Mouse (Mus musculus) MEL (cell line): Measurements from ENCODE around the gene E130309D02Rik. TPM values are rescaled to one million over a fixed set of nuclear protein-coding genes. Genes with fewer than 3 reads are reported as not detected.
A peak's percentile ranks its signal among the peaks of the same experiment; 100 is the strongest.

Experiments used
- DNase-seq: peaks from one replicate; pipeline ENCODE4 v3.0.0; 2011; ENCODE audit warnings: low read depth, low spot score
- H3K27ac ChIP-seq: 2 replicates; pipeline ENCODE4 v1.5.1; 2012; ENCODE audit warnings: low read depth, mild to moderate bottlenecking, control low read depth, low read length, moderate library complexity; ENCODE audit not compliant: control insufficient read depth
- H3K27me3 ChIP-seq, 2 experiments: fragments of 150-350 bp in 1 of 2; sonication (generic) in 1 of 2; 2 replicates each; pipeline ENCODE4 v1.6.1; 2012; ENCODE audit warnings: low read length in 2 of 2, mild to moderate bottlenecking in 2 of 2, improper control_type of control experiment in 1 of 2, moderate library complexity in 1 of 2; ENCODE audit not compliant: insufficient read depth in 2 of 2, control insufficient read depth in 1 of 2
- H3K36me3 ChIP-seq, 2 experiments: 2 replicates each; pipeline ENCODE4 v1.6.1; 2012 to 2014; ENCODE audit warnings: low read length in 2 of 2, improper control_type of control experiment in 1 of 2, inconsistent platforms in 1 of 2, mild to moderate bottlenecking in 1 of 2; ENCODE audit not compliant: insufficient read depth in 2 of 2, control insufficient read depth in 1 of 2
- H3K4me1 ChIP-seq, 2 experiments: fragments of 150-350 bp in 1 of 2; sonication (generic) in 1 of 2; 2 replicates each; pipeline ENCODE4 v1.6.1; 2012; ENCODE audit warnings: low read length in 2 of 2, improper control_type of control experiment in 1 of 2, mild to moderate bottlenecking in 1 of 2; ENCODE audit not compliant: insufficient read depth in 2 of 2, control insufficient read depth in 1 of 2
- H3K4me3 ChIP-seq, 2 experiments: fragments of 150-350 bp in 1 of 2; sonication (generic) in 1 of 2; 2 replicates each; pipeline ENCODE4 v1.5.1; 2012; ENCODE audit warnings: low read depth in 2 of 2, low read length in 2 of 2, mild to moderate bottlenecking in 2 of 2, moderate library complexity in 2 of 2, control low read depth in 1 of 2, improper control_type of control experiment in 1 of 2; ENCODE audit not compliant: control insufficient read depth in 1 of 2, insufficient read depth in 1 of 2
- H3K79me2 ChIP-seq: 2 replicates; pipeline ENCODE4 v1.6.1; 2012; ENCODE audit warnings: mild to moderate bottlenecking, low read length, moderate library complexity; ENCODE audit not compliant: control insufficient read depth, poor library complexity, insufficient read depth
- H3K9ac ChIP-seq: 2 replicates; pipeline ENCODE4 v1.6.1; 2012; ENCODE audit warnings: low read depth, mild to moderate bottlenecking, control low read depth, low read length, moderate library complexity; ENCODE audit not compliant: control insufficient read depth, poor library complexity, severe bottlenecking
- H3K9me3 ChIP-seq: fragments of 150-350 bp; sonication (generic); replicated peaks from 2 replicates; pipeline ENCODE4 v1.6.1; 2012; ENCODE audit warnings: mild to moderate bottlenecking, low read length, improper control_type of control experiment, moderate library complexity; ENCODE audit not compliant: insufficient read depth
- BHLHE40 ChIP-seq: IDR thresholded peaks from 2 replicates; pipeline ENCODE4 v1.6.1; 2012; ENCODE audit warnings: low read depth, mild to moderate bottlenecking, inconsistent platforms, low read length, improper control_type of control experiment, borderline replicate concordance
- ELF1 ChIP-seq: IDR thresholded peaks from 2 replicates; pipeline ENCODE4 v1.6.1; 2014; ENCODE audit warnings: low read depth, mild to moderate bottlenecking, inconsistent platforms, low read length, improper control_type of control experiment, moderate library complexity
- EP300 ChIP-seq, 2 experiments: IDR thresholded peaks; 2 replicates each; pipeline ENCODE4 v1.6.1; 2011; ENCODE audit warnings: improper control_type of control experiment in 2 of 2, low read length in 2 of 2, low read depth in 1 of 2, mild to moderate bottlenecking in 1 of 2
- HCFC1 ChIP-seq: IDR thresholded peaks from 2 replicates; pipeline ENCODE4 v1.6.1; 2012; ENCODE audit warnings: low read depth, mild to moderate bottlenecking, inconsistent platforms, low read length, improper control_type of control experiment, moderate library complexity
- MAFK ChIP-seq: IDR thresholded peaks from 2 replicates; pipeline ENCODE4 v1.6.1; 2011; ENCODE audit warnings: low read depth, mild to moderate bottlenecking, low read length, improper control_type of control experiment, borderline replicate concordance
- MAZ ChIP-seq: IDR thresholded peaks from 2 replicates; pipeline ENCODE4 v1.6.1; 2012; ENCODE audit warnings: low read depth, mild to moderate bottlenecking, inconsistent platforms, low read length, improper control_type of control experiment
- MEF2A ChIP-seq: IDR thresholded peaks from 2 replicates; pipeline ENCODE4 v1.6.1; 2014; ENCODE audit warnings: low read depth, mild to moderate bottlenecking, inconsistent platforms, low read length, improper control_type of control experiment; ENCODE audit not compliant: poor library complexity, insufficient replicate concordance, severe bottlenecking; ENCODE audit errors: extremely low read depth
- MXI1 ChIP-seq: IDR thresholded peaks from 2 replicates; pipeline ENCODE4 v1.6.1; 2011; ENCODE audit warnings: mild to moderate bottlenecking, low read depth, low read length, improper control_type of control experiment
- MYC ChIP-seq: IDR thresholded peaks from 2 replicates; pipeline ENCODE4 v1.6.1; 2011; ENCODE audit warnings: low read depth, mild to moderate bottlenecking, low read length, improper control_type of control experiment, moderate library complexity
- NELFE ChIP-seq: IDR thresholded peaks from 2 replicates; pipeline ENCODE4 v1.6.1; 2011; ENCODE audit warnings: low read depth, low read length, improper control_type of control experiment
- NRF1 ChIP-seq: IDR thresholded peaks from 2 replicates; pipeline ENCODE4 v1.6.1; 2014; ENCODE audit warnings: low read depth, mild to moderate bottlenecking, inconsistent platforms, low read length, improper control_type of control experiment, moderate library complexity; ENCODE audit not compliant: poor library complexity, insufficient read depth, severe bottlenecking
- POLR2AphosphoS2 ChIP-seq: IDR thresholded peaks from 2 replicates; pipeline ENCODE4 v1.6.1; 2011; ENCODE audit warnings: low read length, improper control_type of control experiment
- RAD21 ChIP-seq: IDR thresholded peaks from 2 replicates; pipeline ENCODE4 v1.6.1; 2011; ENCODE audit warnings: mild to moderate bottlenecking, low read depth, low read length, improper control_type of control experiment
- RCOR1 ChIP-seq: IDR thresholded peaks from 2 replicates; pipeline ENCODE4 v1.6.1; 2012; ENCODE audit warnings: low read depth, mild to moderate bottlenecking, inconsistent platforms, low read length, improper control_type of control experiment
- SIN3A ChIP-seq: IDR thresholded peaks from 2 replicates; pipeline ENCODE4 v1.6.1; 2012; ENCODE audit warnings: low read length, improper control_type of control experiment, inconsistent platforms
- TBP ChIP-seq: IDR thresholded peaks from 2 replicates; pipeline ENCODE4 v1.8.0; 2011; ENCODE audit warnings: low read depth, low read length, improper control_type of control experiment
- TCF12 ChIP-seq: IDR thresholded peaks from 2 replicates; pipeline ENCODE4 v1.6.1; 2014; ENCODE audit warnings: low read depth, mild to moderate bottlenecking, inconsistent platforms, low read length, improper control_type of control experiment, moderate library complexity
- USF1 ChIP-seq: IDR thresholded peaks from 2 replicates; pipeline ENCODE4 v1.6.1; 2014; ENCODE audit warnings: low read depth, mild to moderate bottlenecking, inconsistent platforms, low read length, improper control_type of control experiment, moderate library complexity
- ZC3H11A ChIP-seq: IDR thresholded peaks from 2 replicates; pipeline ENCODE4 v1.6.1; 2012; ENCODE audit warnings: low read depth, mild to moderate bottlenecking, inconsistent platforms, low read length, improper control_type of control experiment
- ZNF384 ChIP-seq: IDR thresholded peaks from 2 replicates; pipeline ENCODE4 v1.6.1; 2012; ENCODE audit warnings: low read depth, mild to moderate bottlenecking, inconsistent platforms, low read length, improper control_type of control experiment
- polyA plus RNA-seq, 2 experiments: library from polyadenylated mRNA; stranded (reverse) in 1 of 2; unstranded in 1 of 2; fragments of >175 nt in 1 of 2; fragments of >200 nt in 1 of 2; gene quantifications; 2 replicates each; pipeline versions ENCODE4 v1.2.1 to v1.2.4; 2012; ENCODE audit warnings: low replicate concordance in 2 of 2, low read depth in 1 of 2; ENCODE audit not compliant: insufficient read length in 2 of 2, insufficient read depth in 1 of 2, missing spikeins in 1 of 2
- total RNA-seq: library from RNA; depleted of rRNA; stranded (reverse); fragments of 300-350 nt; gene quantifications from 2 replicates; pipeline ENCODE4 v1.2.3, GENCODE M21; 2012

The E130309D02Rik gene
- total and polyA plus RNA-seq, 3 experiments = 59.3 to 92.4 TPM; not detected in 1

- no peak for DNase-seq
- H3K27me3 ChIP-seq = no peaks in the 10 kb centered on the region
- H3K36me3 ChIP-seq = no peaks in the 10 kb centered on the region
- peaks cover 2 to 3% of the 10 kb centered on the region in 2 experiments; a peak in 1 of 4 replicates for H3K4me1 ChIP-seq
- no peak overlapping the region for H3K4me3 ChIP-seq
- H3K79me2 ChIP-seq = peaks cover 7% of the 10 kb centered on the region
- H3K27ac ChIP-seq = no peak overlapping the region
- no peak overlapping the region for H3K9ac ChIP-seq
- TF ChIP-seq BHLHE40 (no peak), HCFC1 (peak; percentile 56; the same call in 1 of the 2 replicates), TCF12 (no peak)
- no peaks in the 10 kb centered on the region for H3K9me3 ChIP-seq
Measured at GRCm38 (mm10) chr5:143265409-143265808, 49.8 kb downstream of the E130309D02Rik start.

DNA sequence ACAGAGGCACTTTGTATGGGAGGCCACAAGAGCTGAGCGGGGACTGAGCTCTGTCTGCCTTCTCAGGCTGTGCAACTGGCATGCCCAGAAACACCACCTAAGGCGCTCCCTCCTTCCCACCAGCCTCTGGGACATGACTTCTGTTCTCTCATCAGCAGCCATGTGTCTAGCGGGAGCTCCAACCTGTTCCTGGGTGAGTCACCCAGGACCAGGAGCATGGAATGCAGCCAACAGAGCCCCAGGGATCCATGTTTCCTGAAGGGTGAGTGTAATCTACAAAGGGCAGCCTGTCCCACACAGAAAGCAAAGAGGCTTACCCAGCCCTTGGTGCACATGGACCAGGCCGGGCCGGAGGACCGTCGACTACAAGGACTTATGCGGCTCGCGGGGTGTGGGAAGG, 50.5 kb downstream of the E130309D02Rik start:
- H3K4me1 ChIP-seq = 0 out of 4 replicates have a peak, but pooled peaks cover 0 to under 1% of the 10 kb centered on the region in 2 experiments
- TF ChIP-seq TCF12 (no peak), MAFK (no peak), NRF1 (no peak), EP300 (IDR thresholded peaks at IDR 0.05; ENCODE audit: low read depth in 1 of 2, low read length in 2 of 2) (no peak), MXI1 (no peak), ZC3H11A (no peak), USF1 (no peak), BHLHE40 (no peak), SIN3A (no peak), MAZ (no peak), NELFE (no peak), TBP (no peak), MEF2A (no peak), MYC (no peak), RCOR1 (no peak), ZNF384 (no peak), ELF1 (no peak), RAD21 (no peak), POLR2AphosphoS2 (no peak)
- TF ChIP-seq, all 39 proteins: peak for 0
- no peaks in the 10 kb centered on the region for H3K36me3 ChIP-seq
- no peak overlapping the region for H3K27ac ChIP-seq
- H3K79me2 ChIP-seq = peaks cover 3% of the 10 kb centered on the region; the same call in 1 of the 2 replicates
- no peak for DNase-seq
- no peak overlapping the region for H3K9ac ChIP-seq
- no peaks in the 10 kb centered on the region for H3K27me3 ChIP-seq
- H3K4me3 ChIP-seq = no peak overlapping the region
- no peaks in the 10 kb centered on the region for H3K9me3 ChIP-seq
